Mouse (Mus musculus): ENCODE results near the gene Cbx5. TPM values are rescaled to one million over a fixed set of nuclear protein-coding genes. Genes with fewer than 3 reads are reported as not detected.

Cbx5 gene
- total and polyA plus RNA-seq, 3 experiments = 94.9 to 171 (median 128) TPM

DNA sequence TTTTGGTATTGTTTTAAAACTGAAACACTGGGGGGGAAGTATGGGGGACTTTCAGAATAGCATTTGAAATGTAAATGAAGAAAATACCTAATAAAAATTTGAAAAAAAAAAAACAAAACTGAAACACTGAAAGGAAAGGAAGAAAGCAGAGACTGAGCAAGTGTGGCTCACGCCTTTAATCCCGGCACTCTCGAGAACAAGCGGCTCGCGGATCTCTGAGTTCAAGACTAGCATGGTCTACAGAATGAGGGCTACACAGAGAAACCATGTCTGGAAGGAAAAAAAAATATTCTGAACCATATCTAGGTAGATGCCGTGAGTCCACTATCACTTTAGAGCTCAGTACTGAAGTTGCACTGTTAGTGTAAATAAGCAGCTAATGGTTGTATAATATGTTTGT lies 2.3 kb downstream of the Cbx5 start:
- Histone ChIP-seq H3K4me3 (replicated peaks in 1 of 3; ENCODE audit: low read depth in 2 of 3, low read length in 2 of 3, poor library complexity in 1 of 3) (peak overlapping the region; percentile 15 to 42 (median 24)), H3K4me1 (ENCODE audit: control insufficient read depth in 1 of 2, insufficient read depth in 2 of 2) (peaks cover 0 to 33% of the 10 kb centered on the region in 2 experiments; a peak in 3 of 4 replicates), H3K27me3 (replicated peaks) (no peaks in the 10 kb centered on the region), H3K36me3 (replicated peaks in 1 of 2; ENCODE audit: control insufficient read depth in 1 of 2, insufficient read depth in 1 of 2, low read length in 1 of 2) (peaks cover 13 to 37% of the 10 kb centered on the region in 2 experiments), H3K27ac (ENCODE audit: insufficient read depth, low read depth) (no peak overlapping the region), H3K4me2 (ENCODE audit: insufficient read depth, low read depth, poor library complexity, severe bottlenecking) (peak overlapping the region; percentile 99), H3K9me3 (replicated peaks; ENCODE audit: low read length) (no peaks in the 10 kb centered on the region), H3K9ac (ENCODE audit: insufficient read depth, low read depth) (peak overlapping the region; percentile 88), H3K79me2 (replicated peaks; ENCODE audit: control insufficient read depth, extremely low read depth, insufficient read depth, poor library complexity, severe bottlenecking) (peaks cover 80% of the 10 kb centered on the region)
- no peak for DNase-seq (ENCODE audit: extremely low read depth)
- in situ Hi-C loops (cut with MboI; ENCODE audit: low pct_ligation_motif_present, low pct_unique_long_range_greater_than_20kb, low sequenced_read_pairs) = no loop called here
- dilution Hi-C loops (cut with MboI; ENCODE audit: extremely low pct_ligation_motif_present, extremely low pct_unique_long_range_greater_than_20kb, low sequenced_read_pairs) = no loop called here
- TF ChIP-seq CHD1 (IDR thresholded peaks at IDR 0.05; ENCODE audit: low read depth, low read length) = no peak
- TF ChIP-seq MYC (IDR thresholded peaks at IDR 0.05; ENCODE audit: low read depth, low read length) = 0 out of 2 replicates have a peak, but pooled peaks have one; percentile 19
- TF ChIP-seq POLR2A (IDR thresholded peaks at IDR 0.05; ENCODE audit: low read depth, low read length) = no peak
- TF ChIP-seq BHLHE40 (IDR thresholded peaks at IDR 0.05; ENCODE audit: low read depth, low read length) = no peak
- no peak for TF ChIP-seq RAD21 (IDR thresholded peaks at IDR 0.05; ENCODE audit: low read depth, low read length)
- TF ChIP-seq MXI1 (IDR thresholded peaks at IDR 0.05; ENCODE audit: low read depth, low read length) = peak; percentile 59; the same call in 1 of the 2 replicates
- no peak for TF ChIP-seq POLR2AphosphoS2 (IDR thresholded peaks at IDR 0.05; ENCODE audit: low read depth, low read length)
- TF ChIP-seq CHD2 (IDR thresholded peaks at IDR 0.05; ENCODE audit: low read length) = 0 out of 2 replicates have a peak, but pooled peaks have one; percentile 24
- TF ChIP-seq JUND (conservative IDR thresholded peaks at IDR 0.05; ENCODE audit: low read depth, low read length) = no peak
- no peak for TF ChIP-seq ZKSCAN1 (IDR thresholded peaks at IDR 0.05; ENCODE audit: borderline replicate concordance, low read depth, low read length)
- no peak for TF ChIP-seq EP300 (IDR thresholded peaks at IDR 0.05; ENCODE audit: low read length)
- TF ChIP-seq USF2 (conservative IDR thresholded peaks at IDR 0.05; ENCODE audit: low read depth, low read length) = no peak
- TF ChIP-seq RCOR1 (conservative IDR thresholded peaks at IDR 0.05; ENCODE audit: low read depth, low read length) = no peak
- no peak for TF ChIP-seq SMC3 (IDR thresholded peaks at IDR 0.05; ENCODE audit: low read depth, low read length)
- 0 out of 2 replicates have a peak, but pooled peaks have one; percentile 23 for TF ChIP-seq TBP (conservative IDR thresholded peaks at IDR 0.05; ENCODE audit: low read depth, low read length)
- no peak for TF ChIP-seq NELFE (IDR thresholded peaks at IDR 0.05; ENCODE audit: low read depth, low read length)
- TF ChIP-seq TCF12 (IDR thresholded peaks at IDR 0.05; ENCODE audit: low read depth, low read length) = no peak
- no peak for TF ChIP-seq ELF1 (IDR thresholded peaks at IDR 0.05; ENCODE audit: low read depth, low read length)
- TF ChIP-seq MEF2A (IDR thresholded peaks at IDR 0.05; ENCODE audit: borderline replicate concordance, low read depth, low read length) = no peak
- no peak for TF ChIP-seq IRF4 (IDR thresholded peaks at IDR 0.05; ENCODE audit: low read depth, low read length)
- TF ChIP-seq ETS1 (conservative IDR thresholded peaks at IDR 0.05; ENCODE audit: low read depth, low read length) = no peak
- TF ChIP-seq SIN3A (IDR thresholded peaks at IDR 0.05; ENCODE audit: low read length) = peak; percentile 45
- TF ChIP-seq E2F4 (IDR thresholded peaks at IDR 0.05; ENCODE audit: insufficient replicate concordance, low read depth, low read length) = no peak
- peak; percentile 50; the same call in 1 of the 2 replicates for TF ChIP-seq ZNF384 (IDR thresholded peaks at IDR 0.05; ENCODE audit: low read depth, low read length)
- no peak for TF ChIP-seq ZMIZ1 (IDR thresholded peaks at IDR 0.05; ENCODE audit: low read depth, low read length)
- TF ChIP-seq ZC3H11A (IDR thresholded peaks at IDR 0.05; ENCODE audit: low read depth, low read length) = no peak

Measured in CH12.LX (cell line).